Mouse (Mus musculus) lung, adult 2 months (tissue): ENCODE measurements at regions not wholly inside any gene's neighbourhood (a gene's known extent, or its start where the extent isn't known, plus 50 kb on each side); places are given as distances from the start of the nearest gene placed in this dataset.

Experiments
- CTCF ChIP-seq: fragments of 200-500 bp; IDR thresholded peaks from 2 replicates; pipeline ENCODE4 v1.5.1; 2011; ENCODE audit warnings: mild to moderate bottlenecking, low read length, control low read depth; ENCODE audit not compliant: insufficient read depth
- POLR2A ChIP-seq: fragments of 200-500 bp; IDR thresholded peaks from 2 replicates; pipeline ENCODE4 v1.6.1; 2011; ENCODE audit warnings: low read depth, mild to moderate bottlenecking, control low read depth, low read length, borderline replicate concordance; ENCODE audit errors: extremely low read depth

DNA sequence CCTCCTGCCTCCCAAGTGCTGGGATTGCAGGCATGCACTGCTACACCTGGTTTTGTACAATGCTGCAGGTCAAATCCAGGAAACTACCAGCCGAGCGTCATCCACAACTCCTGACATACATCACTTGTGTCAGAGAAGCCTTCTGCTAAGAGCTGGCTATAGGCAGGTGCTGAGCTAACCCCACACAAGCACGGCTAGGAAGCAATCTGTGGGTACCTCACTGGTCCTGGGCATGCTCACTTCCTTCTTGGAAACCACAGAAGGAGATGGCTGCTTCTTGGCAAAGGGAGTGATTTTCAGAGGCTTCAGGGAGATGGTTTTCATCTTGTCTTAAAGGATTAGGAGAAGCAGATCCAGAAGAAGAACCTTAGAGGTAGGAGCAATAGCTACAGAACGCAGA, 111.3 kb downstream of the Zfp706 start:
- TF ChIP-seq CTCF, result no peak
- no peak for TF ChIP-seq POLR2A
